ENCODE assay signal across 23 mouse cellular contexts in genomic region chr16:96630241-96630640, GRCm38 (mm10).
DNase-seq lines count a peak whose midpoint lies in the region; ATAC-seq lines count a peak whose summit lies in the region.
"Had no signal": no experiment of that assay in that cellular context is flagged by ENCODE, and none has a peak within 500 bp of the region (broad histone marks: within the 10 kb centered on the region; RNA-seq: fewer than 3 reads in every experiment).

No protein-coding gene starts in this region.

- H3K27me3 ChIP-seq in midbrain, embryonic 16.5 days (ENCODE audit: control insufficient read depth, insufficient read depth, low read depth, low read length), result no peaks in the 10 kb centered on the region
- H3K27me3 ChIP-seq: embryonic facial prominence, embryonic 15.5 days; heart, embryonic 12.5 days had no signal

- no peak overlapping the region for H3K4me2 ChIP-seq in midbrain, embryonic 16.5 days (ENCODE audit: low read length)
- H3K4me2 ChIP-seq: embryonic facial prominence, embryonic 15.5 days; heart, embryonic 12.5 days; hindbrain, embryonic 14.5 days had no signal

- no peak overlapping the region for H3K27ac ChIP-seq in midbrain, embryonic 16.5 days (ENCODE audit: low read length)
- H3K27ac ChIP-seq: embryonic facial prominence, embryonic 15.5 days; forebrain, embryonic 10.5 days; heart, adult 2 months; hindbrain, embryonic 10.5 days; hindbrain, embryonic 14.5 days had no signal

- H3K36me3 ChIP-seq in midbrain, embryonic 16.5 days (ENCODE audit: control insufficient read depth, insufficient read depth, low read length), result peaks cover 3% of the 10 kb centered on the region; the same call in 1 of the 2 replicates
- H3K36me3 ChIP-seq: embryonic facial prominence, embryonic 15.5 days; forebrain, embryonic 10.5 days; heart, embryonic 12.5 days; hindbrain, embryonic 10.5 days had no signal

- DNase-seq in left cerebral cortex, adult 18-20 months (ENCODE audit: low spot score in 2 of 2), result peak; percentile 12 to 28
- DNase-seq in left cerebral cortex, adult 11 months (ENCODE audit: low spot score), result no peak
- peak; percentile 41 to 53 for DNase-seq in right cerebral cortex, adult 2 months (ENCODE audit: low spot score in 2 of 2)
- DNase-seq in right cerebral cortex, postnatal 4 days, result no peak
- peak; percentile 60 to 63 for DNase-seq in left cerebral cortex, postnatal 36 days (ENCODE audit: low spot score in 2 of 2)
- peak; percentile 71 for DNase-seq in telencephalon, adult 2 months (ENCODE audit: low read depth, low spot score)
- no peak for DNase-seq in thymus, postnatal 25 days
- DNase-seq: adrenal gland, adult 2 months; adrenal gland, postnatal 36 days; cerebellum, adult 11 months; cerebellum, adult 8-10 months; cerebellum, postnatal 14 days; embryo, embryonic 11 days; gastrocnemius, postnatal 14 days; heart, adult 2 months had no signal

- H3K9ac ChIP-seq in midbrain, embryonic 16.5 days (ENCODE audit: low read depth, low read length), result no peak overlapping the region
- H3K9ac ChIP-seq: embryonic facial prominence, embryonic 15.5 days; heart, embryonic 12.5 days; hindbrain, embryonic 14.5 days had no signal

- intact Hi-C loops in left cerebral cortex, postnatal 36 days (cut with DNase I), result loop anchor here (5.0 kb wide), 1 partner anchor 73 kb away; no protein-coding TSS in a partner anchor

- H3K4me1 ChIP-seq in midbrain, embryonic 16.5 days (ENCODE audit: control insufficient read depth, insufficient read depth, low read length), result no peaks in the 10 kb centered on the region
- H3K4me1 ChIP-seq: embryonic facial prominence, embryonic 15.5 days; forebrain, embryonic 10.5 days; heart, embryonic 12.5 days; hindbrain, embryonic 10.5 days had no signal

- 84% methylated on average over 7 of the region's 7 CpGs for WGBS in midbrain, embryonic 16.5 days

- H3K4me3 ChIP-seq in midbrain, embryonic 16.5 days (ENCODE audit: low read depth, low read length), result no peak overlapping the region
- H3K4me3 ChIP-seq: embryonic facial prominence, embryonic 15.5 days; erythroblast, embryonic 14.5 days; forebrain, embryonic 10.5 days; heart, adult 2 months; heart, embryonic 12.5 days; hindbrain, embryonic 10.5 days had no signal

- H3K9me3 ChIP-seq in midbrain, embryonic 16.5 days (replicated peaks; ENCODE audit: control insufficient read depth, low read length, poor library complexity, severe bottlenecking), result no peaks in the 10 kb centered on the region
- H3K9me3 ChIP-seq: embryonic facial prominence, embryonic 15.5 days; forebrain, embryonic 10.5 days; heart, embryonic 12.5 days; hindbrain, embryonic 10.5 days had no signal

- no peak for ATAC-seq in midbrain, embryonic 16.5 days
- ATAC-seq: forebrain, embryonic 14.5 days had no signal

Comparison
In these comparisons a context has a peak if more than half of its experiments do, and no peak if none do; other contexts are left out.
1. DNase-seq: peak in left cerebral cortex, adult 18-20 months (2 of 2), right cerebral cortex, adult 2 months (2 of 2), left cerebral cortex, postnatal 36 days (2 of 2) and telencephalon, adult 2 months (single experiment); none in left cerebral cortex, adult 11 months (single experiment), right cerebral cortex, postnatal 4 days (single experiment) and thymus, postnatal 25 days (single experiment).